Mouse (Mus musculus): Measurements from ENCODE around the gene Proser3. TPM values are rescaled to one million over a fixed set of nuclear protein-coding genes. Genes with fewer than 3 reads are reported as not detected.

Gene Proser3
- polyA plus RNA-seq, 1 experiment = 32.5 TPM

GRCm38 (mm10) chr7:30532931-30533330 lies 19.2 kb downstream of the Proser3 start:
- no peak for TF ChIP-seq GATA1 (IDR thresholded peaks at IDR 0.05; ENCODE audit: low read length)

- TF ChIP-seq GATA1 (IDR thresholded peaks at IDR 0.05; ENCODE audit: low read length) = no peak
Observed at GRCm38 (mm10) chr7:30531291-30531815, 20.7 kb downstream of the Proser3 start.

GRCm38 (mm10) chr7:30526981-30527380 lies 25.1 kb downstream of the Proser3 start:
- TF ChIP-seq GATA1 (IDR thresholded peaks at IDR 0.05; ENCODE audit: low read length) = no peak

- no peak for TF ChIP-seq GATA1 (IDR thresholded peaks at IDR 0.05; ENCODE audit: low read length)
Observed at GRCm38 (mm10) chr7:30526399-30526798, 25.7 kb downstream of the Proser3 start.

- TF ChIP-seq GATA1 (IDR thresholded peaks at IDR 0.05; ENCODE audit: low read length) = no peak
Observed at GRCm38 (mm10) chr7:30525954-30526353, 26.1 kb downstream of the Proser3 start.

GRCm38 (mm10) chr7:30524487-30524886 lies 27.6 kb downstream of the Proser3 start:
- no peak for TF ChIP-seq GATA1 (IDR thresholded peaks at IDR 0.05; ENCODE audit: low read length)

GRCm38 (mm10) chr7:30522871-30523270 lies 29.2 kb downstream of the Proser3 start:
- TF ChIP-seq GATA1 (IDR thresholded peaks at IDR 0.05; ENCODE audit: low read length) = no peak

- TF ChIP-seq GATA1 (IDR thresholded peaks at IDR 0.05; ENCODE audit: low read length) = no peak
Observed at GRCm38 (mm10) chr7:30520856-30521255, 31.2 kb downstream of the Proser3 start.

GRCm38 (mm10) chr7:30520396-30520795 lies 31.7 kb downstream of the Proser3 start:
- no peak for TF ChIP-seq GATA1 (IDR thresholded peaks at IDR 0.05; ENCODE audit: low read length)

GRCm38 (mm10) chr7:30518325-30518724 lies 33.8 kb downstream of the Proser3 start:
- TF ChIP-seq GATA1 (IDR thresholded peaks at IDR 0.05; ENCODE audit: low read length) = no peak

- no peak for TF ChIP-seq GATA1 (IDR thresholded peaks at IDR 0.05; ENCODE audit: low read length)
Observed at GRCm38 (mm10) chr7:30515003-30515760, 36.9 kb downstream of the Proser3 start.

- TF ChIP-seq GATA1 (IDR thresholded peaks at IDR 0.05; ENCODE audit: low read length) = no peak
Observed at GRCm38 (mm10) chr7:30508061-30508460, 44.0 kb downstream of the Proser3 start.

- no peak for TF ChIP-seq GATA1 (IDR thresholded peaks at IDR 0.05; ENCODE audit: low read length)
Observed at GRCm38 (mm10) chr7:30493401-30493931, 58.6 kb downstream of the Proser3 start, which contains the start of gene Prodh2. Prodh2 (plus strand) TSS chr7:30493622.

GRCm38 (mm10) chr7:30492765-30493164 lies 59.3 kb downstream of the Proser3 start:
- TF ChIP-seq GATA1 (IDR thresholded peaks at IDR 0.05; ENCODE audit: low read length) = no peak

- no peak for TF ChIP-seq GATA1 (IDR thresholded peaks at IDR 0.05; ENCODE audit: low read length)
Observed at GRCm38 (mm10) chr7:30490957-30491307, 61.2 kb downstream of the Proser3 start.

GRCm38 (mm10) chr7:30490251-30490956 lies 61.7 kb downstream of the Proser3 start:
- TF ChIP-seq GATA1 (IDR thresholded peaks at IDR 0.05; ENCODE audit: low read length) = no peak

Other genes with a start within 250 kb of the Proser3 start
- gene Alkbh6, start 243.6 kb downstream of the Proser3 start, polyA plus RNA-seq (2012) = 59.9 and 74.5 TPM in 2 replicates
- gene Syne4, start 237.5 kb downstream of the Proser3 start, polyA plus RNA-seq (2012) = 7.1 and 8.8 TPM in 2 replicates
- 0.39 and 0.44 TPM in 2 replicates for gene E130208F15Rik, start 230.6 kb downstream of the Proser3 start, polyA plus RNA-seq (2012)
- 23.4 and 30.5 TPM in 2 replicates for gene Sdhaf1, start 228.4 kb downstream of the Proser3 start, polyA plus RNA-seq (2012)
- gene Lrfn3, start 189.5 kb downstream of the Proser3 start, polyA plus RNA-seq (2012) = not detected in 2 replicates
- gene Tyrobp, start 138.5 kb downstream of the Proser3 start, polyA plus RNA-seq (2012) = 0.25 TPM in 1 of 2 replicates, not detected in the other
- gene Hcst, start 132.4 kb downstream of the Proser3 start, polyA plus RNA-seq (2012) = not detected in 2 replicates
- 0.12 and 0.16 TPM in 2 replicates for gene Nfkbid, start 130.6 kb downstream of the Proser3 start, polyA plus RNA-seq (2012)
- gene Aplp1, start 106.8 kb downstream of the Proser3 start, polyA plus RNA-seq (2012) = not detected in 2 replicates
- gene Kirrel2, start 94.6 kb downstream of the Proser3 start, polyA plus RNA-seq (2012) = not detected in 2 replicates
- gene Nphs1, start 94.0 kb downstream of the Proser3 start, polyA plus RNA-seq (2012) = not detected in 2 replicates
- not detected in 2 replicates for gene Prodh2, start 58.7 kb downstream of the Proser3 start, polyA plus RNA-seq (2012)
- gene Arhgap33, start 17.2 kb downstream of the Proser3 start, polyA plus RNA-seq (2012) = 70.2 and 78.5 TPM in 2 replicates
- gene Hspb6, start 121 bp downstream of the Proser3 start, polyA plus RNA-seq (2012) = 17.1 and 19.6 TPM in 2 replicates
- gene Lin37, start 7.5 kb upstream of the Proser3 start, polyA plus RNA-seq (2012) = 145 and 158 TPM in 2 replicates
- gene U2af1l4, start 11.0 kb upstream of the Proser3 start, polyA plus RNA-seq (2012) = 85.2 and 111 TPM in 2 replicates
- gene Gm49396, start 11.0 kb upstream of the Proser3 start, polyA plus RNA-seq (2012) = 2.4 and 5.3 TPM in 2 replicates
- gene Psenen, start 11.3 kb upstream of the Proser3 start, polyA plus RNA-seq (2012) = 49.9 and 57.2 TPM in 2 replicates
- 3.7 and 8.3 TPM in 2 replicates for gene Igflr1, start 13.1 kb upstream of the Proser3 start, polyA plus RNA-seq (2012)
- gene Kmt2b, start 36.4 kb upstream of the Proser3 start, polyA plus RNA-seq (2012) = 137 and 147 TPM in 2 replicates
- 0.31 and 0.49 TPM in 2 replicates for gene Zbtb32, start 46.6 kb upstream of the Proser3 start, polyA plus RNA-seq (2012)
- gene Upk1a, start 60.5 kb upstream of the Proser3 start, polyA plus RNA-seq (2012) = 1.4 and 2.7 TPM in 2 replicates
- gene Cox6b1, start 73.9 kb upstream of the Proser3 start, polyA plus RNA-seq (2012) = 98.1 and 264 TPM in 2 replicates
- not detected in 2 replicates for gene Etv2, start 83.6 kb upstream of the Proser3 start, polyA plus RNA-seq (2012)
- gene Rbm42, start 98.0 kb upstream of the Proser3 start, polyA plus RNA-seq (2012) = 415 and 519 TPM in 2 replicates
- gene Haus5, start 112.7 kb upstream of the Proser3 start, polyA plus RNA-seq (2012) = 38.7 and 69.6 TPM in 2 replicates
- gene Pmis2, start 119.3 kb upstream of the Proser3 start, polyA plus RNA-seq (2012) = not detected in 2 replicates
- gene 2200002J24Rik, start 146.6 kb upstream of the Proser3 start, polyA plus RNA-seq (2012) = not detected in 2 replicates
- gene Atp4a, start 159.9 kb upstream of the Proser3 start, polyA plus RNA-seq (2012) = not detected in 2 replicates
- gene Tmem147, start 177.2 kb upstream of the Proser3 start, polyA plus RNA-seq (2012) = 197 and 201 TPM in 2 replicates
- not detected in 2 replicates for gene Gapdhs, start 191.4 kb upstream of the Proser3 start, polyA plus RNA-seq (2012)
- 5.3 and 6.4 TPM in 2 replicates for gene Sbsn, start 199.2 kb upstream of the Proser3 start, polyA plus RNA-seq (2012)
- gene Dmkn, start 211.5 kb upstream of the Proser3 start, polyA plus RNA-seq (2012) = 0.17 TPM in 1 of 2 replicates, not detected in the other
- gene Krtdap, start 235.6 kb upstream of the Proser3 start, polyA plus RNA-seq (2012) = not detected in 2 replicates